Mouse (Mus musculus): Measurements from ENCODE around the gene Mettl7b.

The Mettl7b gene

DNA sequence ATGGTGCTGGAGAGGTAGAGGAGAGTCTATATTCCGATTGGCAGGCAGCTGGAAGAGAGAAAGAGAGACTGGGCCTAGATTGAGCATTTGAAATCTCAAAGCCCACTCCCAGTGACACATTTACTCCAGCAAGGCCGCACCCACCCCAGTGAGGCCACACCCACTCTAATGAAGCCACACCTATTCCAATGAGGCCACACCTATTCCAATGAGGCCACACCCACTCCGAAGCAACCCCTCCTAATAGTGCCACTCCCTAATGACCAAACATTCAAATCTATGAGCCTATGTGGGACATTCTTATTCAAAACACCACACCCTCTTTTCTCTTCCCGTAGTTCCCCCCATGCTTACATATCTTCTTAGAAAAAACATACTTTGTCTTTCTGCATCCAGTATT is 13.3 kb downstream of the Mettl7b start:
- no peak for DNase-seq (ENCODE audit: low spot score)

DNA sequence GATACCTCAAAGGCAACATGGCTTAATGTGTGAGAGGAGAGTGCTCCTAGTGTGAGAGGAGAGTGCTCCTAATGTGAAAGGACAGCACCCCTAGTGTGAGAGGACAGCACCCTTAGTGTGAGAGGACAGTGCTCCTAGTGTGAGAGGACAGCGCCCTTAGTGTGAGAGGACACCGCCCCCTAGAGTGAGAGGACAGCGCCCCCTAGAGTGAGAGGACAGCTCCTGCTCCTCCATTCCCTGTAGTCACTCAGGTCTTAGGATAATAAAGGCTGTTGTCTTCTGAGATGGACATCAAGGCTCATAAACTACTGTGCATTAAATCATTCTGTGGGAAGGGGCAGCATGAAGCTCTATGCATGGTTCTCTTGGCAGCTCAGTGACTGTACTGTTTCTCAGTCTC is 15.1 kb downstream of the Mettl7b start:
- DNase-seq (ENCODE audit: low spot score) = no peak

DNA sequence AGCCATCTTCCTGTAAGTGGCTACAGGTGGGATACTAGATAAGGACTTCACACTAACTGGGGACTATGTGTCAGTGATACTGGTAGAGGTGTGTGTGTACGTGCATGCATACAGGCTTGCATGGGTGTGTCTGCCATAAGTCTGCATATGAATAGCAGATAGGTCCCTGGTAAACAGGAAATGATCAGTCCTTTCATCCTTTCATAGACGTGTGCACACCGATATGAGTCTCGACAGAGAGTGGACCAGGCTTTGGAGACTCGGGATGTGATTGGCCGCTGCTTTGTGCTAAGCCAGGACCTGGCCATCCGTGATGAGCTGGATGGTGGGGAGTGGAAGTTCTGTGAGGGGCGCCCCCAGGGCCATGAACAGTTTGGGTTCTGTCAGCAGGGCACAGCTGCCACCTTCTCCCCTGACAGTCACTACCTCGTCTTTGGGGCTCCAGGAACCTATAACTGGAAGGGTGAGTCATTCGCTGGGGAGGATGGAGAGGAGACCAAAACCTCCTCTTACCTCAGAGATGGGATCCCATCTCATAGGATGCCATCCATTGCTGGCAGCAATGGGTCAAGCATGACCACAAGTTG is 20.2 kb downstream of the Mettl7b start:
- no peak for DNase-seq (ENCODE audit: low spot score)

DNA sequence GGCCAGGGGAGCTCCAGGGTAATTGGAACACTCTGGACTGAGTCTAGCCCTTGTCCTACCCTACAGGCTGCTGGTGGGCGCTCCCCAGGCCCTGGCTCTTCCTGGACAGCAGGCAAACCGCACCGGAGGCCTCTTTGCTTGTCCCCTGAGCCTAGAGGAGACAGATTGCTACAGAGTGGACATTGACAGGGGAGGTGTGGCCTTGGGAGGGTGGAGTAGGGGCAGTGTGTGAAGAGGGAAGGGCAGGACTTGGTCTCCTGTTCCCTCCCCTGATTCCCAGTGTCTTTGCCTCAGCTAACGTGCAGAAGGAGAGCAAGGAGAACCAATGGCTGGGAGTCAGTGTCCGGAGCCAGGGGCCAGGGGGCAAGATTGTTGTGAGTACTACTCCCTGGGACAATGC is 21.8 kb downstream of the Mettl7b start:
- DNase-seq (ENCODE audit: low spot score) = no peak

DNA sequence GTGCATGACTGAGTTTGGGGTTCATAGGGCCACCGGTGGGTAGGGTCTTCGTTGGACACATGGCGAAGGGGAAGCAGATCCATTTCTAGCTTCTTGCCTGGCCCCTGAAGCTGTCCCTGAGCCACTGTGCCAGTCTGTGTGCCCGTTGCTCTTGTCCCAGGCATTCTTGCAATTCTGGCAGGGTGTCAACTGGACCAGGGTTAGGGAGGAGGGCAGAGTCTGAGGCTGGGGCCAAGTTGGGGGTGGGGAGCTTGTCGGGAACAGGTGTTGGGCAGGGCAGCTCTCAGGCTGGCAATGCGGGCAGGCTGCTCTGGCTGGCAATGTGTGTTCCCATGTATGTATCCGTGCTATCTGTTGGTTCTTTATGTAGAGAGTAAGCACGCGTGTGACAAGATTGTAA is 22.3 kb downstream of the Mettl7b start:
- DNase-seq (ENCODE audit: low spot score) = no peak

DNA sequence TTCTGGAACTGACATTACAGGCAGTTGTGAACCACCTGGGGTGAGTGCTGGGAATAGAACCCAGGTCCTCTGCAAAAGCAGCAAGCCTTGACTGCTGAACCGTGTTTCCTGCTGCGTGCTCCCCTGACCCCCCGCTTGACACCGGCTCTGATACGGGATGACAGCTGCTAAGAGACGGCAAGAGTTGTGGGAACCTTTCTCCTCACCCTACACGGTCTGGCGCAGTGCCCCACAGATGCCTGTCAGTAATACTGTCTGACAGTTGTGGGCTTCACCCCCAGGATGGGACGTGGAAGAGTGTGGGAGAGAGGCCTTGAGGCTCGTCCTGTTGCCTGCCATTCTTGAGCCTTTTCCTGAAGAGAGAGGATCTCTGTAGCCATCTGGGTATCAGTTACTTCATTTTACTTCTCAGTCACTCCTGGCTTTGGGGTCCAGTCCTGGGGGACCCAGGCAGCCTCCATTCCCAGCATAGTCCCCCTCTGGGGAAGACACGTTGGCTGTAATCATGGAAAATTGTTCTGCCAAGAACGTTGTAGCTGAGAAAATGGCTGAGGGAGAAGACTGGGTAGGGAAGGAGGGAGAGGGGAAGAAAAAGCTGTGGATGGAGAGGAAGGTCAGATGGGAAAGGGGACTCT is 22.9 kb downstream of the Mettl7b start:
- no peak for DNase-seq (ENCODE audit: low spot score)

DNA sequence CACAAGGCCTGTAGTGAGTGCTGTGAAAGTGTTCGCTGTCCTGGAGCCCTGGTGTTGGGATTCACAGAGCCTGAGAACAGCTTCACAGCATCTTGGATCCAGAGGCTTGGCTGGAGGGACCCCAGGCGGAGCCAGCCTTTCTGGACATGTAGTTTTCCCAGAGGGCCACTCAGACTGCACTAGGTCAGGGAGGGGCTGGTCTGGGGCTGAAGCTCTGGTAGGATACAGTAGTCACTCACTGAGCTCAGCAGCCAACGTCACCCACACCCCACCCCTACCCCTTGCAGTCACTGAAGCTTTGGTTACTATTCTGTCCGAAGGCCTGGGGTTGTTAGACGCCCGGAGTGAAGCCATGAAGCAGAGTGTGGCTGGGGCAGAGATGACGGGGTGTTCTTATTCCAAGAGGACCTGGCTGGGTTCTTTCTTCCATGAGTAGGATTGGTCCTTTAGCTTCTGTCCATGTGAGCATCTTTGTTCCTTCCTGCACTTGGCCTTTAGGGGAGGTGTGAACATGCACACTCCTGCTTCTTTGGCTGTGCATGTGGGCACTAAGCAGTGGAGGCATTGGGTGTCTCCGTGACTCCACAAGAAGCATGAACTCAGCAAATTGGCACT is 24.9 kb downstream of the Mettl7b start:
- no peak for DNase-seq (ENCODE audit: low spot score)

DNA sequence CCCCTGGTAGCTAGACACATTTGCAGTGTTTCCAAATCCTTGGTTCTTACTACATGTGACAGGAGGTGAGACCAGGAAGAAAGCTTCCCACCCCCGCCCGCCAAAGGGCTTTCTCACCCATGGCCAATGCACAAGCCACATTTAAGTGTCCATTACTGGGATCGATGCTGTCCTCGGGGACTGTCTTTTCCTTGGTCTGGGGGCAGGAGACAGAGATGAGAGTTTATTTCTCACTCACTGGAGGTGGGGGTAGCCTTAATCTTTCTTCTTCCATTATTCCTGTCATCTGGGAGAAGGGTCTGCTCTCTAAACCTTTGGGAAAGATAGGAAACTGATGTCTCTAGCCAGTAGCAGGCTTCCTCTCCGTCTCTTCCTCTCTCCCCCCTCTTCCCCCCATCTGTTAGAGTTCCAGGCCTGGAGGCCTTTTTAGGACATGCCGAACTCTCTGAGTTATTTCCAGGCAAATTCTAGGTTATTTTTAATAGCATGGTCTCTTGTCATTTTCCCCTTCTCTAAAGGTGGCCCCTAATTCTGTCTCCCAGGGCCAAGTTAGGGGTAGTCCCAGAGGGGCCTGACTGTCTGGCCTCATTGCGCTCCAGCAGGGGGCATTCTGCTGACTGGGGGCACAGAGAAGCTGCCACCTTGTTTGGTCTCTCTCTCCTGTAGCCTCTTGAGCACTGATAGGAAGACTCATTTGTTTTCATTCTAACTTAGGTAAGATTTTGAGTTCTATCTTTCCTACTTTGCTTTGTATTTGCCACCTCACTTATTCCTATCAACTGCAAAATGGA is 25.6 kb downstream of the Mettl7b start:
- no peak for DNase-seq (ENCODE audit: low spot score)

DNA sequence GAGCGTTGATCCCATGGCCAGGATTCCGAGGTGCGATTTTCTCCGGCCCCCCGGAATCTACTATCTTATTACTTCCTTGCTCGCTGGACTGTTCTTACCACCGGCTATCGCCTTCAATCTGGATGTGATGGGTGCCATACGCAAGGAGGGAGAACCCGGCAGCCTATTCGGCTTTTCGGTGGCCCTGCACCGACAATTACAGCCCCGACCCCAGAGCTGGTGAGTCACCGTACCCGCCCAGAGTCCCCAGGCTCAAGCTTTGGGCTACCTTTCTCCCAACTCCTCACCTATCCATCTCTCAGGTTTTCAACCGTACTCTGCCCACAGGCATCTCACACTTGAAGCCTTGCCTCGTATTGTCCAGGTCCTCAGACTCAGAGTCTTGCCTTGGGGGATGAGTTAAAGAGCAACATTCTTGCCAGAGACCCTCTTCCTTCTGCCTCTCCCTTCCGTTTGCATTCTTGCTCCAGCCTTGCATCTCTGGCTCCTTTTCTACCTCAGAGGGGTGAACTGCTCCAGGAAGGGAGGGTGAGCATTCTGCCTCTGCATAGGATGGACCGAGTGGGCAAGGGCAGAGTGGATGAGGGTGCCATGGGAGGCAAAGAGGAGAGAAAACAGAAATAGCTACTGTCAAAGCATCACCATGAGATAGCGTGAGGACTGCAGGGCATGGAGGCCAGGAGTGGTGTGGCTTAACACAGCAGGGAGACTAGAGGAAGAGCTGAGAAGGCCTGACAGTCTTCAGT is 26.6 kb downstream of the Mettl7b start:
- no peak for DNase-seq (ENCODE audit: low spot score)

DNA sequence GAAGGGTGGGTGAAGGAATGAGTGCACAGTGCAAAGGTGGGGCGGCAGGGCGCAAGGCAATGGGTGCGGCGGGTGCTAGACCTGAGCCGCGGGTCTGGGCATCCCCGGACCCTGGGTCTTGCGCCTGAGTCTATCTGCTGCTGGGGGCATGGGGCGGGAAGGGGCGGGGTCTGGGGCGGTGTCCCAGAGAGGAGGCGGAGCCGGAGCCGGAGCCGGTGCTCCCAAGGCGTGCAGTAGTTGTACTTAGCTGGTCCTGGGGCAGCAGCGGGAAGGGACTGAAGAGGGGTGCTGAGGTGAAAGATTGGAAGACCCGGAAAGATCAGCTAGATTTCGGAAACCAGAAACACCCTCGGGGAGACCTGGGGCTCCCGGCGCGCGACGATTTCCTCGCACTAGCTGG is 27.2 kb downstream of the Mettl7b start, which contains the start of gene Itga7:
Gene Itga7, plus strand, starts transcription at position 245 of the 400 bp plus-strand sequence.
- no peak for DNase-seq (ENCODE audit: low spot score)

DNA sequence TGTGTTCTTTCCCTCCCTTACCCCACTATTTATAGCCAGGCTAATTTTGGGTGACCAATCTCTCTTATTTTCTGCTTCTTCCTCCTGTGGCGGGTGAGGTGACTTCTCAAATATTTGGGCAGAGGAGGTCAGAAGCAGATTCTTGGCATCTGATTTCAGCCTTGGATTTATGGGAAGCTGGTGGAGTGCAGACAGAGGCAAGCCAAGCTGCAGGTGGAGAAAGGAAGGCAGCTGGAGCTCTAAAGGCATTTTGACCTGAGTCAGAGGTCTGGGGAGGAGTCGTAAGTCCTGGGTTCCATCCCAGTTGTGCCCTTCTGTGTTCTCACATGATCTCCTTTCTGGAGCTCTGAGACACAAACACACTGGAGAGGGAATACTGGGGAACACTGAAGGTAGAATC is 29.3 kb downstream of the Mettl7b start:
- DNase-seq (ENCODE audit: low spot score) = no peak

DNA sequence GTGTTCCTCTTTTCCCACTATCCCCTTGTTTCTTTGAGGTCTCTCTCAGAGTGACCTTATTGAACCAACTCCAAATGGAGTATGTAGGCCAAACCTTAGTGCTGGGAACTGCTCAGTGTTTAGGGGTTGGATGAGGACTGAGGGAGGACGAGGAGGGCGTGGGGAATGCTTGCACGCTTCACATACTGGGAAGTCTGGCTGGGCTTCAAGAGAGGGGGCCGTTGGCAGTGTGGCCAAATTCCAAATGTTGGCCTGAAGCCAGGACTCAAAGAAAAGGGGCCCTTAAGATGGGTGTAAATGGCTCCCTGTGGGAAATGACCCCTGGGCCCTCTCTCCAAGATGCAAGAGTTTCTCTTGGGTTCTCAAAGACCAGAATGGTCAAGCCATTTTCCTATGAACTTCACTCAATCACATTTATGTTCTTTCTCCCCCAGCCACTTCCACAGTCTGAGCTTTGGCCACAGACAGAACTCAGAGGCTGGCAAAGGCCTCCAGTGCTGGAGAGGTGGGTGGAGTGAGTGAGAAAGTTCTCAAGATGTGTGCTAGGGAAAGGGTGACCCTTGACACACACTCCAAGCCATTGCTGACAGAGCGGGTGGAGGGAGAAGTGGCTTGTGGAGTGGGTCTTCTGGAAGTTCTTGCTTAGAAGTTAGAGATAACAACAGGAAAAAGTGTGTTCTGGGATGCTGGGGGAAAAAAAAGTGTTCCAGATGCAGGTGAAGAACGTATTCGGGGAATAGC is 31.0 kb downstream of the Mettl7b start:
- no peak for DNase-seq (ENCODE audit: low spot score)

DNA sequence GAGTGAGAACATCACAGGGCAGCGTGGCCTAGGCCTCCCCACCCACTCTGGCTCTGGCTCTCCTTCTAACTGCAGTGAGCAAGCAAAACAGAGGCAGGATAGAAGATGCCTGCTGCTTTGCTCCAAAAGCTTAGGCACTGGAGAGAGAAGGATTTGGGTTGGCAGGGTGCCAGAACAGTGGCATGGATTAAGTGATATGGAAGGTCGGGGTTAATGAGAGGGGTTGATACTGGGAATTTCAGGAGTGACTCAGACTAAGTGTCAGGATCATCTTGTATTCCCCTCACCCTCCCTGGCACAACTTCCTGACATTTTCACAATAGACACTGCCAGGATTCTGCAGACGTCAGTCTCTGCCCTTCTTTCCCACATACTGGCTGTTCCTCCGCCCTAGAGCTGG is 32.4 kb downstream of the Mettl7b start:
- no peak for DNase-seq (ENCODE audit: low spot score)

DNA sequence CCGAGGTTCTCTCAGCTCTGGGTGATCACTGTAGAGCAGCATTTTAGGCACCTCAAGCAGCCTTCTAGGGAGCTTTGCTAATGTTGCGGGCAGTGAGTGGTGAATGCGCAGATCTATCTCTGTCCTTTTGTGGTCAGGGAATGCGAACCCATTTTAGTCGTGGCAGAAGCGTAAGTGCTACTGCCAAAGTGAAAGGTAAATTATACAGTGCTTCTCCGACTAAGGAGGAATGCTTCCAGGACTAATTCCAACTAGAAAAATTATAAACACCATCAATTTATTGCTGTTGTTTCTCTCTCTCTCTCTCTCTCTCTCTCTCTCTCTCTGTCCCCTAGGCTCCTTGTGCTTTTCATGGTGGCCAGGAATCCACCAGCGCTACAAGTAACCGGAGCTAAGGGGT is 36.9 kb downstream of the Mettl7b start, which contains the start of gene Bloc1s1:
Gene Bloc1s1, minus strand, starts transcription at position 101 of the 400 bp plus-strand sequence.
- no peak for DNase-seq (ENCODE audit: low spot score)

DNA sequence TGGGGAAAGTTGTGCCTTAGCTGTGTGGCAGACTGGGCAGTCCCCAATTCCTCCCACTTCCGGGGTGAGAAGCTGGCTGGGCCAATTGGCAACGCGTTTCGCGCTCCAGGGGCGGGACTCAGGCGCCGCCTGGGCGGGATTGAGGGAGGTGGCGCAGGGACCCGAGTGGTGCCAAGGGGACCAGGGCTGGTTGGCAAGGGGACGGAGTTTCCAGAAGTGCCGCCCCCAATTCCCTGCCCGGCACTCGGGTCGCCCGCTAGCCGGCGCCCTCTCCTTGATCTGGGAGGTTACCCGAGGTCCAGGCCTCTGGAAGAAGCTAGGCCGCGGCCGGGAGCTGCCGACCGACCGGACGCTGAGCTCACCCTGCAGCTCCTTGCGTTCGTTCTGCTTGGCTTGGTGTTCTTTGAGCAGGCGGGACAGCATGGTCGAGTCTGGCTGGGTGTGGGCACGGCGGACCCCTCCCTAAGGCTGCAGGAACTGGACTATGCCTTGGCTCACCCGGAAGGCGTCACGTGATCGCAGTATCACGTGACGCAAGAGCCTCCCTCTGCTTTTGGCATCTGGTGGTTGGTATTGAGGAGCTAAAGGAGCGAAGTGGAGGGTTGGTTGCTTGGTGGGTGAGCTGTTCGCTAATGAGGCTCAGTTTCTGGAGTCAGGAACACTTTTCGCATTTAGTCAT is 37.6 kb downstream of the Mettl7b start:
- peak; percentile 91 for DNase-seq (ENCODE audit: low spot score)

DNA sequence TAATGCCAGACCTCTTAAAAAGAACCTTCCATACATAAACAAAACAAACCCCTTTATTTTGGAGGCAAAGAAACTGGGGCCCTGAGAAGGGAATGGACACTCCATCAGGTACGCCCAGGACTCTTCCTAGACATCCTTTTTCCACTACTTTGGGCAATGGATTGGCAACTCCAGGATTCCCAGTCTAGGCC is 38.1 kb downstream of the Mettl7b start, which contains the start of gene Rdh5:
Gene Rdh5, minus strand, starts transcription at position 67 of the 191 bp plus-strand sequence.
- DNase-seq (ENCODE audit: low spot score) = no peak

DNA sequence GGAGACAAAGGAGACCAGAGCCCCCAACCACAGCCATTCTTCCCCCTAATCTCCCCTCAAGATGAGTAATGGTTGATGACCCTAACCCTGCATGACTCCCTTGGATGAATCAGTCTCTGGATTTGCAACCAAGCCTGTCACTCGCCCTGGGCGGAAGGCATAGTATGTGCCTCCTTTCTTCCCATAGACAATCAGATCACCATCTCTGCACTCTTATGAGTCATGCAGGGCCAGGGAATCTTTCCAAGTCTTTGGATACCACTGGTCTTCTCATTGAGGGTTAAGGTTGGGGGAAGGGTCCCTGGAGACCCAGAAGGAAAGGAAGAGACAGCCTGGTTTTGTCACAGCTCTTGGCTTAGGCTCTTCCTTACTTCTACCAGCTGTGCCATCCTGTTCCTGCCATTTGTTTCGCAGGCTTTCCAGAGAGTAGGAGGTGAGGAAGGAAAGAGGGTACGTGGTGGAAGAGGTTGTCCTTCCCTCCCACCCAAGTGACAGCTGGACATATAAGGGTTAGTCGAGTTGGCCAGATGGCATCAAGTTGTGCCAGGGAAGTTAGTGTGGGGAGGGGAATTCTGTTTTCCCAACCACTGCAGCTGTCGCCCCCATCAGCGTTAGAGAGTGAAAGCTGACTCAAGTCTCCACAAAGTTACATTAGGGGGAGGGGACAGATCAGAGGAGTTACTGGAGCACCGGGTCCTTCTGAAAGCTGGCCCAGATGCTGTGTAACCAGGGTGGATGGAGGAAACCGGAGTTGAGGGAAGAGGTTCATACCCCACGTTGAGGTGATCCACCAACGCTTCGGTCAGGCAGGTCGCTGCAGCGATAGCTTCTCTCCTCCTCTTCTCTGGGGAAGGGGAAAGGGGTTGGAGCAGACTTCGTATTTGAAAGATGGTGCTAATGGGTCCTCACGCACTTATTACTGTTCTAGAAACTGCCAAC is 38.6 kb downstream of the Mettl7b start:
- no peak for DNase-seq (ENCODE audit: low spot score)

DNA sequence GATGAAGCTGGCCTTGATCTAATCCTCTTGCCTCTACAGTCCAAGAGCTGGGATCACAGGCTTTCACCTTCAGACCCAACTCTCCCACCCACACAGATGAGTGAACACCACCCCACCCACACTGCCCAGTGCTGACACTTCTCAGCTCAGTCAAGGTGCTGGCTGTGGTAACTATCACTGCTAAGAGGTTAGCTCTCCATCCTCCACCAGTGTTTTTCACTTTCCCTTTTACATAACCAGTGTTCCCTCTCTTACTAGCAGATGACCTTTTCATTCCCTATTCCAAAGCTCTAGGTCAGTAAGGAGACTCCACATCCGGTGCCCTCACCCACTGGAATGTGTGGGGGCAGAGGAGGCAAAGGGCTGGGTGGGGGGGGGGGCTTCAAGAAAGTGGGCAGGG is 39.5 kb downstream of the Mettl7b start:
- DNase-seq (ENCODE audit: low spot score) = no peak

DNA sequence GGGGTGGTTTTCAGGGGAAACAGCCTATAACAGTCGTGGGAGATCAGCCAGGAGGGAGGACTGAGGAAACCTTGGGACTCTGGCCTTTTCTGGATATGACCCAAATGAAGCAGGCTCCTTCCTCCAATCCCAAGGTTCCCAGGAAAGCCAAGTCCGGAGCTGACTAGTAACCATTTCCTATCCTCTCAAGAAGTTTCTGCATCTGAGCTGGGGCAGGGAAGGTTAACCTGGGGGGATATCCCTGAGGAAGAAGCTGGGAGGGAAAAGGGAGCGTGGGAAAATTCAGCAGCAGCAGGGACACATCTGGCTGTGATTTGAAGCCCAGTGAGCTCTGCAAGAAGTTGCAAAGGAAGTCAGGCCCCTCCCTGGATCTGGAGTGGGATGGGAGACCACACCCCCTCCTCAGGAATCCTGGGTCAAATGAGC is 40.0 kb downstream of the Mettl7b start:
- no peak for DNase-seq (ENCODE audit: low spot score)

DNA sequence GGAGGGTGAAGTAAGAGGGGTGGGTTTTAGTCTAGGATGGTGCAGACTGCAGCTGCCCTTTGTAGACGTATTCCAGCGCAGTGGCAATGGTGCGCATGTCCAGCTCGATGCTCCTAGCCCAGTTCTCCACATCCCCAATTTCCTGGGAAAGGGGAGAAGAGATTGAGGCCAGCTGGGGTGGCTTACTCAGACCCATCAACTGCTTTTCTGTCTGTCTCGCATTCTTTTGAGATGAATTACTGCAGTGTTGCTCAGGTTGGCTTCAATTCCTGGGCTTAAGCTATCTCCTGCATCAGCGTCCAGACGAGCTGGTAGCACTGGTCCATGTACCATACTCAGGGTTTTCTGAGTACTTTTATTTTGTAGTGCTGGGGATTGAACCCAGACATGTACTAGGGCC is 40.8 kb downstream of the Mettl7b start:
- DNase-seq (ENCODE audit: low spot score) = no peak
